ENCODE assay signal across 15 mouse cellular contexts in the genomic region with DNA sequence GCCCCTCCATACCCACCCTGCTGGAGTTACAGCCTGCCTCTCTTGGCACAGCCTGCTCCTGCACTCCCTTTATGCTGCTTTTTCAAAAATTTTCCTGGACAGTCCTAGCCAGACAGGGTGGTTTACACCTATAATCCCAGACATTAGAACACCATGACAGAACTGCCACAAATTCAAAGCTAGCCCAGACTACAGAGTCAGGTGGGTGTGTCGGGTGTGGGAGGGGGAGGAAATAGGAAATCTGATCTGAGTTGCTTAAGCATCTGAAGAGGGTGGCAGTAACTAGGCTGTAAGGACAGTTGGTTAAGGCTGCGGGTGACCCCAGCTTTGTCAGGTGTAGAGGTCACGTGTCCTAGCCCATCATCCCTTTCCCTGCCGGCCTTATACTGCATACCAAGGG. TPM values are rescaled to one million over a fixed set of nuclear protein-coding genes. Genes with fewer than 3 reads are reported as not detected.
A peak's percentile ranks its signal among the peaks of the same experiment; 100 is the strongest.
DNase-seq lines count a peak whose midpoint lies in the region; ATAC-seq and TF ChIP-seq lines count a peak whose summit lies in the region.
"Had no signal": no experiment of that assay in that cellular context is flagged by ENCODE, and none has a peak within 500 bp of the region (broad histone marks: within the 10 kb centered on the region; RNA-seq: fewer than 3 reads in every experiment).

No protein-coding gene starts in this region.

- TF ChIP-seq CTCF in C2C12 (IDR thresholded peaks at IDR 0.05; ENCODE audit: control insufficient read depth, insufficient read depth, insufficient read length): no peak

- H3K4me2 ChIP-seq in kidney, embryonic 14.5 days (replicated peaks; ENCODE audit: low read depth, low read length): no peak overlapping the region
- H3K4me2 ChIP-seq in embryonic facial prominence, embryonic 14.5 days (ENCODE audit: low read depth, low read length): no peak overlapping the region
- H3K4me2 ChIP-seq: liver, embryonic 12.5 days; stomach, embryonic 15.5 days had no signal

- no peaks in the 10 kb centered on the region for H3K79me3 ChIP-seq in C2C12 (ENCODE audit: low read depth)

- H3K36me3 ChIP-seq in kidney, embryonic 14.5 days (ENCODE audit: control insufficient read depth, insufficient read depth, low read length): no peaks in the 10 kb centered on the region
- H3K36me3 ChIP-seq in C2C12 (ENCODE audit: control insufficient read depth, insufficient read depth): no peaks in the 10 kb centered on the region
- no peaks in the 10 kb centered on the region for H3K36me3 ChIP-seq in embryonic facial prominence, embryonic 14.5 days (ENCODE audit: control insufficient read depth, insufficient read depth, low read length)
- H3K36me3 ChIP-seq: stomach, embryonic 15.5 days had no signal

- WGBS in kidney, embryonic 14.5 days: 26% methylated on average over 4 of the region's 4 CpGs
- WGBS in embryonic facial prominence, embryonic 14.5 days: 43% methylated on average over 4 of the region's 4 CpGs

- no peak for DNase-seq in kidney, postnatal 10 days
- DNase-seq in 416B (ENCODE audit: low read depth) (peak; percentile 51), liver (no peak)
- no peak for DNase-seq in embryonic facial prominence, embryonic 14.5 days (ENCODE audit: low spot score)
- no peak for DNase-seq in gastrocnemius, postnatal 10 days
- DNase-seq in urinary bladder, postnatal 4 days (ENCODE audit: low spot score in 2 of 2): no peak
- DNase-seq: adrenal gland, postnatal 14 days; gastrocnemius, postnatal 36 days had no signal

- no peak overlapping the region for H3K4me3 ChIP-seq in kidney, embryonic 14.5 days (ENCODE audit: low read length)
- no peak overlapping the region for H3K4me3 ChIP-seq in C2C12 (ENCODE audit: insufficient read depth, poor library complexity, severe bottlenecking)
- no peak overlapping the region for H3K4me3 ChIP-seq in embryonic facial prominence, embryonic 14.5 days (ENCODE audit: low read depth, low read length)
- H3K4me3 ChIP-seq: liver, embryonic 12.5 days; stomach, embryonic 15.5 days had no signal

- H3K79me2 ChIP-seq in C2C12 (ENCODE audit: control insufficient read depth, insufficient read depth): no peaks in the 10 kb centered on the region

- H3K27ac ChIP-seq in kidney, embryonic 14.5 days (ENCODE audit: low read depth, low read length): no peak overlapping the region
- peak overlapping the region; percentile 46; the same call in 1 of the 2 replicates for H3K27ac ChIP-seq in embryonic facial prominence, embryonic 14.5 days (replicated peaks; ENCODE audit: low read depth, low read length)
- H3K27ac ChIP-seq: liver, embryonic 12.5 days; macrophage; stomach, embryonic 15.5 days had no signal

- no peaks in the 10 kb centered on the region for H3K9me3 ChIP-seq in kidney, embryonic 14.5 days (ENCODE audit: control insufficient read depth, low read length)
- H3K9me3 ChIP-seq in embryonic facial prominence, embryonic 14.5 days (ENCODE audit: control insufficient read depth, low read length): peaks cover 4% of the 10 kb centered on the region; the same call in 1 of the 2 replicates
- H3K9me3 ChIP-seq: liver, embryonic 12.5 days; stomach, embryonic 15.5 days had no signal

- H3K4me1 ChIP-seq in kidney, embryonic 14.5 days (ENCODE audit: control insufficient read depth, insufficient read depth, low read length): peaks cover 3% of the 10 kb centered on the region; the same call in 1 of the 2 replicates
- H3K4me1 ChIP-seq in embryonic facial prominence, embryonic 14.5 days (ENCODE audit: control insufficient read depth, insufficient read depth, low read length): peaks cover 8% of the 10 kb centered on the region; the same call in 1 of the 2 replicates

- H3ac ChIP-seq in C2C12 (ENCODE audit: control insufficient read depth, insufficient read length, low read depth): no peak overlapping the region

- H3K27me3 ChIP-seq in kidney, embryonic 14.5 days (ENCODE audit: control insufficient read depth, insufficient read depth, low read length): no peaks in the 10 kb centered on the region
- H3K27me3 ChIP-seq in C2C12 (ENCODE audit: control insufficient read depth, insufficient read depth, insufficient read length): no peaks in the 10 kb centered on the region
- no peaks in the 10 kb centered on the region for H3K27me3 ChIP-seq in embryonic facial prominence, embryonic 14.5 days (replicated peaks; ENCODE audit: control insufficient read depth, insufficient read depth, low read length)
- H3K27me3 ChIP-seq: liver, embryonic 12.5 days; stomach, embryonic 15.5 days had no signal

- H3K9ac ChIP-seq in kidney, embryonic 14.5 days (ENCODE audit: low read depth, low read length): no peak overlapping the region
- H3K9ac ChIP-seq in embryonic facial prominence, embryonic 14.5 days (ENCODE audit: low read depth, low read length): no peak overlapping the region
- H3K9ac ChIP-seq: liver, embryonic 12.5 days; stomach, embryonic 15.5 days had no signal

- ATAC-seq in kidney, embryonic 14.5 days (ENCODE audit: low FRiP score, low TSS enrichment): peak; percentile 42; the same call in 1 of the 2 replicates
- ATAC-seq in embryonic facial prominence, embryonic 14.5 days (ENCODE audit: low read depth): peak; percentile 56
- ATAC-seq: liver, embryonic 12.5 days had no signal

TF ChIP-seq in C2C12, 6 proteins besides CTCF, POLR2A, EP300 and RAD21:
- TF ChIP-seq MYOG (IDR thresholded peaks at IDR 0.05; ENCODE audit: control insufficient read depth, extremely low read depth, insufficient read length) (no peak), MAX (IDR thresholded peaks at IDR 0.05) (no peak), FOSL1 (IDR thresholded peaks at IDR 0.05; ENCODE audit: insufficient read depth, low read length, poor library complexity, severe bottlenecking) (no peak), MYOD1 (IDR thresholded peaks at IDR 0.05; ENCODE audit: control insufficient read depth, insufficient read length, low read depth) (no peak), USF1 (IDR thresholded peaks at IDR 0.05; ENCODE audit: low read depth) (peak; percentile 30), CEBPB (IDR thresholded peaks at IDR 0.05; ENCODE audit: low read depth) (no peak)

RNA-seq across cellular contexts. Expression of a gene that starts 40.8 kb away (rescaled TPM):
- 0.46 TPM in 1 of 2 replicates, not detected in the other for polyA plus RNA-seq in kidney, embryonic 14.5 days (2014; fragmentation: Nextera tagmentation; extraction: Ambion mirVana)
- polyA plus RNA-seq in C2C12 (2012; fragmentation: generic; extraction: Trizol): not detected
- 0.97 and 1.3 TPM in 2 replicates for polyA plus RNA-seq in embryonic facial prominence, embryonic 14.5 days (2014; fragmentation: Nextera tagmentation; extraction: Ambion mirVana)
- 10 to 100 TPM; 31.2 to 32.2 TPM for total RNA-seq in gastrocnemius, postnatal 10 days (2021)
- polyA plus RNA-seq: forebrain, embryonic 11.5 days; macrophage; neural tube, embryonic 14.5 days had no signal

RNA-seq across cellular contexts. Expression of a gene that starts 57.2 kb away (rescaled TPM):
- 16.3 and 26.5 TPM in 2 replicates for polyA plus RNA-seq in kidney, embryonic 14.5 days (2014; fragmentation: Nextera tagmentation; extraction: Ambion mirVana)
- polyA plus RNA-seq in C2C12 (2012; fragmentation: generic; extraction: Trizol): 9.8 TPM
- polyA plus RNA-seq in embryonic facial prominence, embryonic 14.5 days (2014; fragmentation: Nextera tagmentation; extraction: Ambion mirVana): 22.6 and 23.5 TPM in 2 replicates
- 10 to 100 TPM; 24.5 to 26.4 TPM for total RNA-seq in gastrocnemius, postnatal 10 days (2021)
